Mouse (Mus musculus) hindbrain, embryonic 12.5 days (tissue): ENCODE data around the gene Igdcc4. TPM values are rescaled to one million over a fixed set of nuclear protein-coding genes. Genes with fewer than 3 reads are reported as not detected.
"Not testable (repeated sequence)": the region's sequence is repeated elsewhere in the genome, so short reads cannot be mapped to it uniquely, and the experiment has no call there.

ENCODE experiments used
- ATAC-seq: fragments of 200-750 bp; cut with Nextera tagmentation; 2 replicates; pipeline ENCODE4 v1.8.0; 2017; ENCODE audit warnings: moderate TSS enrichment; ENCODE audit not compliant: low FRiP score
- H3K27ac ChIP-seq: fragments of 300-500 bp; sonication (generic); 2 replicates; pipeline ENCODE4 v1.5.1; 2016; ENCODE audit warnings: mild to moderate bottlenecking
- H3K27me3 ChIP-seq: fragments of 300-500 bp; sonication (generic); 2 replicates; pipeline ENCODE4 v1.6.1; 2016; ENCODE audit warnings: mild to moderate bottlenecking
- H3K36me3 ChIP-seq: fragments of 300-500 bp; sonication (generic); 2 replicates; pipeline ENCODE4 v1.6.1; 2016; ENCODE audit warnings: mild to moderate bottlenecking
- H3K4me1 ChIP-seq: fragments of 300-500 bp; sonication (generic); 2 replicates; pipeline ENCODE4 v1.6.1; 2016
- H3K4me2 ChIP-seq: fragments of 300-500 bp; sonication (generic); replicated peaks from 2 replicates; pipeline ENCODE4 v1.6.1; 2016; ENCODE audit warnings: mild to moderate bottlenecking
- H3K4me3 ChIP-seq: fragments of 300-500 bp; sonication (generic); 2 replicates; pipeline ENCODE4 v1.5.1; 2016; ENCODE audit warnings: mild to moderate bottlenecking
- H3K9ac ChIP-seq: fragments of 300-500 bp; sonication (generic); 2 replicates; pipeline ENCODE4 v1.6.1; 2016; ENCODE audit warnings: mild to moderate bottlenecking, moderate library complexity
- H3K9me3 ChIP-seq: fragments of 300-500 bp; sonication (generic); replicated peaks from 2 replicates; pipeline ENCODE4 v1.6.1; 2016; ENCODE audit warnings: mild to moderate bottlenecking
- WGBS: fragments of 180-500 bp; shearing (Covaris S2); methylation state at CpG from one replicate; pipeline ENCODE4 v1.1.7; 2016; 5-methylcytosine and 5-hydroxymethylcytosine counted together
- polyA plus RNA-seq: library from polyadenylated mRNA; unstranded; fragments of >200 nt; fragmentation: Nextera tagmentation; extraction: Ambion mirVana; gene quantifications from 2 replicates; pipeline ENCODE4 v1.2.1, GENCODE M21; 2016

The Igdcc4 gene
- polyA plus RNA-seq, result 14.5 and 17.0 TPM in 2 replicates

GRCm38 (mm10) chr9:65100991-65101685 is at the start of gene Igdcc4:
Igdcc4 (plus strand) TSS chr9:65101486.
- H3K36me3 ChIP-seq, result no peaks in the 10 kb centered on the region
- ATAC-seq, result peak; percentile 12; the same call in 1 of the 2 replicates

GRCm38 (mm10) chr9:65064251-65064650 is 37.0 kb upstream of the Igdcc4 start:
- Histone ChIP-seq H3K4me2 (no peak overlapping the region), H3K36me3 (peaks cover 69% of the 10 kb centered on the region), H3K9me3 (no peaks in the 10 kb centered on the region), H3K27ac (no peak overlapping the region), H3K4me3 (no peak overlapping the region), H3K9ac (no peak overlapping the region), H3K27me3 (no peaks in the 10 kb centered on the region), H3K4me1 (no peaks in the 10 kb centered on the region)
- WGBS, result 93% methylated on average over 7 of the region's 7 CpGs
- no peak for ATAC-seq

More at GRCm38 (mm10) chr9:65100991-65101685, at the start of gene Igdcc4:
- Histone ChIP-seq H3K4me1 (peaks cover 34% of the 10 kb centered on the region), H3K4me3 (peak within 1 kb of the TSS; percentile 83), H3K4me2 (peak within 1 kb of the TSS; percentile 93), H3K27ac (peak within 1 kb of the TSS; percentile 84), H3K9ac (peak within 1 kb of the TSS; percentile 89), H3K27me3 (no peaks in the 10 kb centered on the region), H3K9me3 (0 out of 2 replicates have a peak, but pooled peaks cover 4% of the 10 kb centered on the region)
- 2% methylated on average over 30 of the region's 76 CpGs for WGBS

- Histone ChIP-seq H3K4me1 (peaks cover 3% of the 10 kb centered on the region; the same call in 1 of the 2 replicates), H3K27ac (no peak overlapping the region), H3K27me3 (no peaks in the 10 kb centered on the region), H3K4me2 (no peak overlapping the region), H3K9ac (no peak overlapping the region), H3K36me3 (peaks cover 66% of the 10 kb centered on the region), H3K9me3 (no peaks in the 10 kb centered on the region), H3K4me3 (no peak overlapping the region)
- ATAC-seq, result no peak
- WGBS, result 91% methylated on average over 3 of the region's 3 CpGs
Measured at GRCm38 (mm10) chr9:65070587-65070986, 30.7 kb upstream of the Igdcc4 start.

GRCm38 (mm10) chr9:65073555-65073954 is 27.7 kb upstream of the Igdcc4 start:
- ATAC-seq, result no peak
- Histone ChIP-seq H3K36me3 (peaks cover 67% of the 10 kb centered on the region), H3K4me2 (no peak overlapping the region), H3K4me1 (peaks cover 3% of the 10 kb centered on the region; the same call in 1 of the 2 replicates), H3K27me3 (no peaks in the 10 kb centered on the region), H3K9ac (no peak overlapping the region), H3K4me3 (no peak overlapping the region), H3K9me3 (no peaks in the 10 kb centered on the region), H3K27ac (no peak overlapping the region)
- 67% methylated on average over 9 of the region's 9 CpGs for WGBS

GRCm38 (mm10) chr9:65074251-65074650 is 27.0 kb upstream of the Igdcc4 start:
- no peak overlapping the region for H3K4me2 ChIP-seq
- no peak overlapping the region for H3K9ac ChIP-seq
- ATAC-seq, result no peak
- no peak overlapping the region for H3K4me3 ChIP-seq
- H3K4me1 ChIP-seq, result peaks cover 3% of the 10 kb centered on the region; the same call in 1 of the 2 replicates
- no peak overlapping the region for H3K27ac ChIP-seq
- H3K27me3 ChIP-seq, result no peaks in the 10 kb centered on the region
- H3K36me3 ChIP-seq, result peaks cover 67% of the 10 kb centered on the region
- WGBS, result 93% methylated on average over 15 of the region's 15 CpGs
- H3K9me3 ChIP-seq, result no peaks in the 10 kb centered on the region

- Histone ChIP-seq H3K9ac (no peak overlapping the region), H3K36me3 (peaks cover 67% of the 10 kb centered on the region), H3K9me3 (no peaks in the 10 kb centered on the region), H3K27ac (no peak overlapping the region), H3K4me1 (peaks cover 3% of the 10 kb centered on the region; the same call in 1 of the 2 replicates), H3K27me3 (no peaks in the 10 kb centered on the region), H3K4me3 (no peak overlapping the region), H3K4me2 (no peak overlapping the region)
- WGBS, result 96% methylated on average over 6 of the region's 6 CpGs
- no peak for ATAC-seq
Measured at GRCm38 (mm10) chr9:65074855-65075493, 26.3 kb upstream of the Igdcc4 start.

- H3K9me3 ChIP-seq, result no peaks in the 10 kb centered on the region
- H3K27me3 ChIP-seq, result no peaks in the 10 kb centered on the region
- H3K4me3 ChIP-seq, result no peak overlapping the region
- no peak overlapping the region for H3K27ac ChIP-seq
- peaks cover 67% of the 10 kb centered on the region for H3K36me3 ChIP-seq
- H3K4me2 ChIP-seq, result no peak overlapping the region
- ATAC-seq, result no peak
- no peak overlapping the region for H3K9ac ChIP-seq
- H3K4me1 ChIP-seq, result peaks cover 3% of the 10 kb centered on the region; the same call in 1 of the 2 replicates
- WGBS, result 90% methylated on average over 5 of the region's 5 CpGs
Measured at GRCm38 (mm10) chr9:65077536-65077935, 23.8 kb upstream of the Igdcc4 start.

GRCm38 (mm10) chr9:65080141-65080540 is 21.1 kb upstream of the Igdcc4 start:
- peaks cover 75% of the 10 kb centered on the region for H3K36me3 ChIP-seq
- not testable (repeated sequence) for H3K9ac ChIP-seq, H3K4me3 ChIP-seq, ATAC-seq, H3K4me2 ChIP-seq, H3K27ac ChIP-seq, H3K4me1 ChIP-seq, H3K9me3 ChIP-seq, H3K27me3 ChIP-seq
- WGBS, result 99% methylated on average over 2 of the region's 2 CpGs

- H3K36me3 ChIP-seq, result peaks cover 57% of the 10 kb centered on the region
Measured at GRCm38 (mm10) chr9:65083075-65083765, 18.1 kb upstream of the Igdcc4 start.

GRCm38 (mm10) chr9:65084198-65084807 is 17.0 kb upstream of the Igdcc4 start:
- Histone ChIP-seq H3K36me3 (peaks cover 46% of the 10 kb centered on the region), H3K4me1 (no peaks in the 10 kb centered on the region), H3K9me3 (no peaks in the 10 kb centered on the region), H3K4me3 (no peak overlapping the region), H3K27me3 (no peaks in the 10 kb centered on the region), H3K9ac (no peak overlapping the region), H3K4me2 (no peak overlapping the region), H3K27ac (no peak overlapping the region)
- no peak for ATAC-seq
- 83% methylated on average over 7 of the region's 7 CpGs for WGBS

More at GRCm38 (mm10) chr9:65083075-65083765, 18.1 kb upstream of the Igdcc4 start:
- ATAC-seq, result no peak
- 93% methylated on average over 18 of the region's 18 CpGs for WGBS
- no peak overlapping the region for H3K4me3 ChIP-seq
- no peak overlapping the region for H3K4me2 ChIP-seq
- H3K27me3 ChIP-seq, result no peaks in the 10 kb centered on the region
- H3K27ac ChIP-seq, result no peak overlapping the region
- H3K4me1 ChIP-seq, result no peaks in the 10 kb centered on the region
- no peaks in the 10 kb centered on the region for H3K9me3 ChIP-seq
- no peak overlapping the region for H3K9ac ChIP-seq

- H3K9me3 ChIP-seq, result no peaks in the 10 kb centered on the region
- no peak for ATAC-seq
- H3K36me3 ChIP-seq, result peaks cover 40% of the 10 kb centered on the region
- no peak overlapping the region for H3K4me3 ChIP-seq
- peaks cover 5% of the 10 kb centered on the region; the same call in 1 of the 2 replicates for H3K4me1 ChIP-seq
- 96% methylated on average over 1 of the region's 1 CpGs for WGBS
- no peak overlapping the region for H3K27ac ChIP-seq
- no peak overlapping the region for H3K4me2 ChIP-seq
- no peak overlapping the region for H3K9ac ChIP-seq
- H3K27me3 ChIP-seq, result no peaks in the 10 kb centered on the region
Measured at GRCm38 (mm10) chr9:65085270-65085669, 16.0 kb upstream of the Igdcc4 start.

- H3K27me3 ChIP-seq, result no peaks in the 10 kb centered on the region
- peaks cover 7% of the 10 kb centered on the region; the same call in 1 of the 2 replicates for H3K4me1 ChIP-seq
- H3K4me3 ChIP-seq, result no peak overlapping the region
- WGBS, result 94% methylated on average over 1 of the region's 1 CpGs
- H3K9ac ChIP-seq, result no peak overlapping the region
- peaks cover 29% of the 10 kb centered on the region for H3K36me3 ChIP-seq
- ATAC-seq, result no peak
- H3K4me2 ChIP-seq, result no peak overlapping the region
- no peaks in the 10 kb centered on the region for H3K9me3 ChIP-seq
- H3K27ac ChIP-seq, result no peak overlapping the region
Measured at GRCm38 (mm10) chr9:65086801-65087200, 14.5 kb upstream of the Igdcc4 start.
